19 mouse cellular contexts compared by ENCODE assay signal in the genomic region with DNA sequence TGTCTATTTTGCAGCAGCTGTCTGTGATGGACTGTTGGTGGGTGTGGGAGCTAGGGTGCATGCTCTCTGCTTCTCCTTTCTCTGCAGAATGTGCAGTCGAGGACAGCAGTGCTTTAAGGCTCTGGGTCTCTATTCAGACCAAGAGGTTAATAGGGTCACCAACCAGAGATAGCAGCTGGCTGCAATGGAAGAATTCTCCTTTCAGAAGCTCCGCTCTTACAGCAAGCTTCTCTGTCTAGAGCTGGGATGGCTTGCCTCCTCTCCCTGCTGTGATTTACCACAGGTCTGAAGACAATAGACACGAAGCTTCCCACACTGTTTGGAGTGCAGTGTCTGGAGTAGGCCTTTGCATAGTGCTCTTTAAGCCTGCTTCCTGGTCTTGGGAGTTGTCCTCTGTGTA. TPM values are rescaled to one million over a fixed set of nuclear protein-coding genes. Genes with fewer than 3 reads are reported as not detected.
DNase-seq lines count a peak whose midpoint lies in the region; ATAC-seq lines count a peak whose summit lies in the region.
"Had no signal": no experiment of that assay in that cellular context is flagged by ENCODE, and none has a peak within 500 bp of the region (broad histone marks: within the 10 kb centered on the region; RNA-seq: fewer than 3 reads in every experiment).

No protein-coding gene starts in this region.

- H3K9ac ChIP-seq in hindbrain, embryonic 11.5 days (ENCODE audit: low read depth, low read length), result no peak overlapping the region
- H3K9ac ChIP-seq in hindbrain, embryonic 13.5 days, result no peak overlapping the region
- H3K9ac ChIP-seq: forebrain, embryonic 15.5 days had no signal

- peak; percentile 20 for DNase-seq in hindbrain, embryonic 11.5 days (ENCODE audit: low spot score)
- peak; percentile 70 for DNase-seq in R1 (ENCODE audit: low read depth, low spot score)
- DNase-seq in embryo, embryonic 11 days, result peak; percentile 38
- peak; percentile 44 for DNase-seq in retina, embryonic 14.5 days (ENCODE audit: low spot score)
- no peak for DNase-seq in layer of hippocampus, postnatal 10 days (ENCODE audit: low spot score in 2 of 2)
- DNase-seq in adrenal gland, adult 8-10 months, result no peak
- DNase-seq: adrenal gland, postnatal 10 days; cerebellum, adult 11-12 months; cerebellum, adult 9-10 months; cerebellum, postnatal 25 days; gastrocnemius, postnatal 10 days; heart, adult 18-20 months; heart, postnatal 14 days; kidney, adult 18-20 months had no signal

- WGBS in hindbrain, embryonic 11.5 days, result 18% methylated on average over 3 of the region's 3 CpGs
- 14% methylated on average over 3 of the region's 3 CpGs for WGBS in hindbrain, embryonic 13.5 days

- no peak overlapping the region for H3K27ac ChIP-seq in hindbrain, embryonic 11.5 days (ENCODE audit: low read depth, low read length)
- H3K27ac ChIP-seq in hindbrain, embryonic 13.5 days, result no peak overlapping the region
- H3K27ac ChIP-seq: forebrain, embryonic 15.5 days; hindbrain, postnatal 0 days had no signal

- no peaks in the 10 kb centered on the region for H3K9me3 ChIP-seq in hindbrain, embryonic 11.5 days (ENCODE audit: control insufficient read depth, low read length)
- H3K9me3 ChIP-seq in hindbrain, embryonic 13.5 days, result no peaks in the 10 kb centered on the region
- H3K9me3 ChIP-seq: forebrain, embryonic 15.5 days; heart, embryonic 10.5 days had no signal

- H3K4me2 ChIP-seq in hindbrain, embryonic 11.5 days (replicated peaks; ENCODE audit: low read depth, low read length), result no peak overlapping the region
- H3K4me2 ChIP-seq in hindbrain, embryonic 13.5 days, result no peak overlapping the region
- H3K4me2 ChIP-seq: forebrain, embryonic 15.5 days had no signal

- H3K27me3 ChIP-seq in hindbrain, embryonic 11.5 days (ENCODE audit: control insufficient read depth, insufficient read depth, low read length), result no peaks in the 10 kb centered on the region
- 0 out of 2 replicates have a peak, but pooled peaks cover 2% of the 10 kb centered on the region for H3K27me3 ChIP-seq in hindbrain, embryonic 13.5 days
- H3K27me3 ChIP-seq: forebrain, embryonic 15.5 days had no signal

- H3K4me3 ChIP-seq in hindbrain, embryonic 11.5 days (ENCODE audit: low read depth, low read length), result no peak overlapping the region
- H3K4me3 ChIP-seq in hindbrain, embryonic 13.5 days, result no peak overlapping the region
- H3K4me3 ChIP-seq: forebrain, embryonic 15.5 days; heart, embryonic 10.5 days had no signal

- H3K4me1 ChIP-seq in hindbrain, embryonic 11.5 days (replicated peaks; ENCODE audit: control insufficient read depth, insufficient read depth, low read length), result peaks cover 6% of the 10 kb centered on the region; the same call in 1 of the 2 replicates
- peaks cover 12% of the 10 kb centered on the region for H3K4me1 ChIP-seq in hindbrain, embryonic 13.5 days (replicated peaks)

- H3K36me3 ChIP-seq in hindbrain, embryonic 11.5 days (ENCODE audit: control insufficient read depth, insufficient read depth, low read length), result no peaks in the 10 kb centered on the region
- H3K36me3 ChIP-seq in hindbrain, embryonic 13.5 days, result no peaks in the 10 kb centered on the region
- H3K36me3 ChIP-seq: forebrain, embryonic 15.5 days had no signal

- ATAC-seq in hindbrain, embryonic 11.5 days (ENCODE audit: low FRiP score), result no peak
- no peak for ATAC-seq in hindbrain, embryonic 13.5 days (ENCODE audit: low FRiP score)
- ATAC-seq: forebrain, embryonic 15.5 days; hindbrain, postnatal 0 days had no signal

RNA-seq across cellular contexts. Expression of a gene that starts 48.2 kb away (rescaled TPM):
- polyA plus RNA-seq in hindbrain, embryonic 11.5 days (2014; fragmentation: Nextera tagmentation; extraction: Ambion mirVana), result 57.9 and 76.9 TPM in 2 replicates
- 29.6 and 36.3 TPM in 2 replicates for polyA plus RNA-seq in hindbrain, embryonic 13.5 days (2015; fragmentation: Nextera tagmentation; extraction: Ambion mirVana)
- total RNA-seq in layer of hippocampus, postnatal 10 days (2021), result 10 to 100 TPM; 14.2 to 26.1 TPM
- total RNA-seq in adrenal gland, adult 8-10 months (2022), result 10 to 100 TPM; 15.4 to 39.4 (median 26.8) TPM
- total RNA-seq: CH12.LX had no signal

Comparison
In these comparisons a context has a peak if more than half of its experiments do, and no peak if none do; other contexts are left out.
1. DNase-seq: peak in hindbrain, embryonic 11.5 days (single experiment), R1 (single experiment), embryo, embryonic 11 days (single experiment) and retina, embryonic 14.5 days (single experiment); none in layer of hippocampus, postnatal 10 days (0 of 2) and adrenal gland, adult 8-10 months (single experiment).